Mouse (Mus musculus) forebrain, embryonic 13.5 days (tissue): ENCODE data around the gene Prkce. TPM values are rescaled to one million over a fixed set of nuclear protein-coding genes. Genes with fewer than 3 reads are reported as not detected.

Experiments
- ATAC-seq: fragments of 200-750 bp; cut with Nextera tagmentation; 2 replicates; pipeline ENCODE4 v1.8.0; 2017
- H3K27ac ChIP-seq: fragments of 300-500 bp; sonication (generic); 2 replicates; pipeline ENCODE4 v1.5.1; 2015; ENCODE audit warnings: inconsistent platforms, mild to moderate bottlenecking, moderate library complexity
- H3K27me3 ChIP-seq: fragments of 300-500 bp; sonication (generic); 2 replicates; pipeline ENCODE4 v1.6.1; 2015; ENCODE audit warnings: mild to moderate bottlenecking, inconsistent platforms
- H3K36me3 ChIP-seq: fragments of 300-500 bp; sonication (generic); 2 replicates; pipeline ENCODE4 v1.6.1; 2015; ENCODE audit warnings: mild to moderate bottlenecking, inconsistent platforms; ENCODE audit not compliant: poor library complexity, severe bottlenecking
- H3K4me1 ChIP-seq: fragments of 300-500 bp; sonication (generic); 2 replicates; pipeline ENCODE4 v1.6.1; 2015; ENCODE audit warnings: inconsistent platforms
- H3K4me2 ChIP-seq: fragments of 300-500 bp; sonication (generic); 2 replicates; pipeline ENCODE4 v1.6.1; 2015; ENCODE audit warnings: inconsistent platforms, mild to moderate bottlenecking, moderate library complexity
- H3K4me3 ChIP-seq: fragments of 300-500 bp; sonication (generic); 2 replicates; pipeline ENCODE4 v1.5.1; 2015; ENCODE audit warnings: mild to moderate bottlenecking, inconsistent platforms
- H3K9ac ChIP-seq: fragments of 300-500 bp; sonication (generic); 2 replicates; pipeline ENCODE4 v1.6.1; 2015; ENCODE audit warnings: mild to moderate bottlenecking, inconsistent platforms
- H3K9me3 ChIP-seq: fragments of 300-500 bp; sonication (generic); replicated peaks from 2 replicates; pipeline ENCODE4 v1.6.1; 2016; ENCODE audit warnings: inconsistent platforms
- WGBS: fragments of 180-500 bp; shearing (Covaris S2); methylation state at CpG from one replicate; pipeline ENCODE4 v1.1.7; 2015; 5-methylcytosine and 5-hydroxymethylcytosine counted together
- polyA plus RNA-seq: library from polyadenylated mRNA; unstranded; fragments of >200 nt; fragmentation: Nextera tagmentation; extraction: Ambion mirVana; gene quantifications from 2 replicates; pipeline ENCODE4 v1.2.1, GENCODE M21; 2015

The Prkce gene
- polyA plus RNA-seq, 1 experiment from 2014 or later: 10.9 TPM

DNA sequence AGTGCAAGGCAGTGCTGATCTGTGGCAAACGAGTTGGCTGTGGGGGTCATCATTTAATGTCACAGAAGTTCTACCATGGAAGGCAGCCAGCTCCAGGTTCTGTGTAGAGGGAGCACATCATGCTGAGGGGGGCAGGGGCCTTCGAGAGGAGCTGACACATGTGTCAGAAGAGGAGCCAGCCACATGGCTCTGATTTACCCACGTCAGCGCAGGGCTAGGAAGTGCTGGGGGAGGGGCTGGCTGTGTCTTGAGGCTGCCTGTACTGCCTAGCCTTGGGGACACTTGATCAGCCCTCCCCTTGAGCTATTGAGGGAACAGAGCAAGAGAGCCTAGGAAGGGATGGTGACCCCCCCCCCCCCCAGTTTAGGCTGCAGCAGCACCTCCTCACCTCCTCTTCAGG lies 103.7 kb downstream of the Prkce start:
- H3K4me3 ChIP-seq: no peak overlapping the region
- no peaks in the 10 kb centered on the region for H3K9me3 ChIP-seq
- H3K27ac ChIP-seq: no peak overlapping the region
- peaks cover 28% of the 10 kb centered on the region for H3K4me1 ChIP-seq
- WGBS: 43% methylated on average over 4 of the region's 4 CpGs
- no peak overlapping the region for H3K9ac ChIP-seq
- ATAC-seq: no peak
- no peak overlapping the region for H3K4me2 ChIP-seq
- no peaks in the 10 kb centered on the region for H3K27me3 ChIP-seq
- H3K36me3 ChIP-seq: no peaks in the 10 kb centered on the region

DNA sequence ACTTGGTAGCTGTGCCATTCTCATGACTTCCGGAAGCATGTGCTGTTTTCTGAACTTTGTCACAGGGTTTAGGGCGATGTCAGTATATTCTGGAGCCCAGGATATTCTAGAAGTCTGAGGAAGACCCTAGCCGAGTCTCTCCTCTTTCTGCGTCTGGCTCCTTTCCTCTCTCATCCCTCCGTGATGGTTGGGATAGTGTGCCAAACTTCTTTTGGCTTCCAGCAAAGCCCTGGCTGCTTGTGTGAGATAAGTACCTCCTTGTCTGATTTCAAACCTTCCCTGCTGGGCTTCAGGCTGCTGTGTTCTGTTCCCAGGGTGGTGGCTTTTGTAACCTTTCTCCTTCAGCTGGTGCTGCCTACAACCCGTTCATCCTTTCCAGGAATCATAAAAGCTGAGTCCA lies 105.4 kb downstream of the Prkce start:
- WGBS: 58% methylated on average over 6 of the region's 6 CpGs
- ATAC-seq: no peak; the same call in 1 of the 2 replicates
- Histone ChIP-seq H3K9ac (no peak overlapping the region), H3K27me3 (no peaks in the 10 kb centered on the region), H3K9me3 (no peaks in the 10 kb centered on the region), H3K4me1 (peaks cover 23% of the 10 kb centered on the region), H3K36me3 (no peaks in the 10 kb centered on the region), H3K27ac (no peak overlapping the region), H3K4me2 (no peak overlapping the region), H3K4me3 (no peak overlapping the region)

DNA sequence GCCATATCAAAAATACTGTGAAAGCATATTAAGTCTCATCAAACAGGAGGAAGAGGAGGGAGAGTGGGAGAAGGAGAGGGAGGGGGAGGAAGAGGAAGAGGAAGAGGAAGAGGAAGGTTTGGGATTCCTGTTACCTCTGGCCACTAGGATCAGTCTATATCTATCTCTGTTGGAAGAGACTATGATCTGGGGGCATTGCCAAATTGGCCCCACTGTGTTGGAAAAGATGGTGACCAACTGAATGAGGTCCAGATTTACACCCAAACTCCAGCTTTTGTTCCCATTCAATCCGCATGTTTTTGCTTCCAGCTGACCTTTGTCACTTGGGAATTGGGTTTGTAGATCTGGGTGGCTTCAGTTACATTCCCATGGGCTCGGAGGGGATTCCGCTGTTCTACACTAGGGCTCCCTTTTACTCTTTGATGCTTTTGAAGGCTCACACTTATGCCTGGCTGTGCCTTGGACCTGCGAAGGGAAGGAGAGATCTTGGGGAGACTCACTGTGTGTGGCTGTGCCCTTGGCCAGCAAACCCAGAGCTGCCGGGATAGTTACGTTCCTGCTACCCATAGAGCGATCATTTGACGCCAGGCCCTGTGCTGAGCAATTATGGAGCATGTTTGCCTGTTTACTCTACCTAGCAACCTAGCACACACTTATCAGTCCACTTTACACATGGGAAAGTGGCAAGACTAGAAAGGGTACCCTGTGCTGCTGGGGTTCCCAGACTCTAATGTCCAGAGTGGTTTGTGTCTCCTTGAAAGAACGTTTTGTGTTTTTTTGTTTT lies 106.2 kb downstream of the Prkce start:
- Histone ChIP-seq H3K27me3 (no peaks in the 10 kb centered on the region), H3K4me1 (peaks cover 23% of the 10 kb centered on the region), H3K4me3 (no peak overlapping the region), H3K9ac (no peak overlapping the region), H3K4me2 (no peak overlapping the region), H3K9me3 (no peaks in the 10 kb centered on the region), H3K36me3 (no peaks in the 10 kb centered on the region), H3K27ac (no peak overlapping the region)
- no peak for ATAC-seq
- 84% methylated on average over 9 of the region's 9 CpGs for WGBS

DNA sequence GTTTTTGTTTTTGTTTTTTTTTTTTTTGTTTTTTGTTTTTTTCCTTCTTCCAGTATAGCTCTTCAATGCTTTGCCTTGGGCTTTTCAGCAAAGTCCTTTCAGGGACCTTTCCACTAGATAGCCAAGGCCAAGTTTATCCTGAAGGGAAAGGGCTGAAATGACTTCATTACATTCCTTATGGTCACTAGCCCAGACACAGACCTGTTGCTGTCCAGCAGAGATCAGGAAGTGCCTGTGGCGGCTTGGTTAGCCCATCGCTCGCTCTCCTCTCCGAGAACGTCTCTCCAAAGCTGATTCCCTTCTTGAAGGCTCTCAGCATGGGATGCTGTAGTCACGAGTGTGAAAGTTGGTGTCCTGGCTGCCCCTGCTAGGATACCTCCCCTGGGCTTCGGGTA lies 106.8 kb downstream of the Prkce start:
- Histone ChIP-seq H3K4me2 (no peak overlapping the region), H3K36me3 (no peaks in the 10 kb centered on the region), H3K9me3 (no peaks in the 10 kb centered on the region), H3K27me3 (no peaks in the 10 kb centered on the region), H3K27ac (no peak overlapping the region), H3K9ac (no peak overlapping the region), H3K4me3 (no peak overlapping the region), H3K4me1 (peaks cover 23% of the 10 kb centered on the region)
- no peak for ATAC-seq
- WGBS: 81% methylated on average over 7 of the region's 7 CpGs

DNA sequence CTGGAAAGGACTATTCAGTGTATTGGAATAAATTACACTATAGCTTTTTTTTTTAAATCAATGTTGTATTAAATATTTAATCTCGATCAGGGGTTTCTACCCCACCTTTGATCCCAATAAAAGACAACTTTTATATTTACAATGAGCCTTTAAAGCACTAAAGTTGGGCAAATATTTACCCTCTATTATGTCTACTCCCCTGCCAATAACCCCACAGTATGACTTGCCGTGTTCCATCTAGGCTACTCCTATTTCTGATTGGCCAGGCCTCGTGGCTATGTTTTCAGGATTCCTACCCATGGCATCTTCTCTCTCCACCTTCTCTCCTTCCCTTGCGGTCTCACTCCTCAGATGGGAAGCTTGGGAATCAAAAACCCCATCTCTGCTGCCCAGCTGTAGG lies 108.8 kb downstream of the Prkce start:
- H3K4me2 ChIP-seq: no peak overlapping the region
- H3K4me1 ChIP-seq: peaks cover 23% of the 10 kb centered on the region
- H3K36me3 ChIP-seq: no peaks in the 10 kb centered on the region
- H3K27ac ChIP-seq: no peak overlapping the region
- H3K4me3 ChIP-seq: no peak overlapping the region
- no peaks in the 10 kb centered on the region for H3K9me3 ChIP-seq
- no peak for ATAC-seq
- no peaks in the 10 kb centered on the region for H3K27me3 ChIP-seq
- H3K9ac ChIP-seq: no peak overlapping the region
- WGBS: 92% methylated on average over 4 of the region's 4 CpGs

DNA sequence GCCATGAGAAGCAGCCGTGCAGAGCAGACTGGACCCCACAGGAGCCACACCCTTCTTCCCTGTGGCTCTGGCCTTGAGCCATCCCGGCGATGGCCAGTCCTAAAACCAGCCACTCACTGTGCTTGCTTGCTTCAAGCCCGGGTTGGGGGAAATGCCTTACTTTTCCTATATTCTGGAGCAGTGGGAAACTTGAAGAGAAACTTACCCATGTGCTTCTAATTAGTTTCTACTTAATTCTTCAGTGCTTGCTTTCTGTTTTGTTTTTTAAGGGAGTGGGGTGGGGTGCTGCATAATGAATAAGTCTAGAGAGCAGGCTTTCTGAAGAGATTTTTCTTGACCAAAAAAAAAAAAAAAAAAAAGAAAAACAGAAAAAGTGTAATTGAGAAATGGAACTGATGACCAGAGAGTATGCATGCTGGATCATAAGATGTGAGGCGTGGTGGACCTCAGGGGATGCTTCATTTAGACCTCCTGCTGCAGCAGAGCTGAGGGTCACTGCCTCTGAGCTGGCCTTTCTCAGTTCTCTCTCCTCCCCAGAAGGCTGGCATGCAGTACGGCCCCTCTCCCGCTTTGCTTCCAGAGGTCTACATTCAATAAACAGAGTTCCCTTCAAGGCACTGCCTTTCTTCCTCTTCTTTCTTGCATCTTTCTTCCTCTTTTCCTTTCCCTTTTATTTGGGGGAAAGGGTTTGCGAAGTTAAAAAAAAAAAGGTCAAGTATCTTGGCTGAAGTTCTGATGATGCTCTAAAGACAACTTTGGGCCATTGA lies 109.6 kb downstream of the Prkce start:
- ATAC-seq: no peak

DNA sequence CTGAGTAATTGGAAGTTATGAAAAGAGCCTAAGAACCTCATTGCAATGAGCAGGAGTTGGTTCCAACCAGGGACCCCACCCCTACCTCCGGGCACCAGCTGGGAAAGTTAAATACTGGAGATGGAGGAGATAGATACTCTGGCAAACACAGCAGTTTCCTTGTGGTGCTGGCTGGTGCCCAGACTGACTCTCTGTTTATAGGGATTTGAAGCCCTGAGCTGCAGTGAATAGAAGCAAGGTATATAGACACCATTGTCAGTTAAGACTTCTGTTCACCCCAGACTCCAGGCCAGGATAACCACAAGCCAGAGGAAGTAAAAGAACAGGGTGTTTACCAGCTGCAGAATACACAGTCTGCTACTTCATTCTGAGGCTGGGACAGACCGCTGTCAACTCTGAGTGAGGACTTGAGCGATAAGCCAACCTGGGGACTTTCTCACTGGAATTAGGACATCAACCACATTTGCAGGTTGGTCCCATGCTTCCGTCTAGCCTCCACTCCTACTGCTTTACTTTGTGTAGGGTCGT lies 110.5 kb downstream of the Prkce start:
- no peak overlapping the region for H3K9ac ChIP-seq
- no peaks in the 10 kb centered on the region for H3K9me3 ChIP-seq
- H3K27me3 ChIP-seq: no peaks in the 10 kb centered on the region
- no peak overlapping the region for H3K4me3 ChIP-seq
- no peaks in the 10 kb centered on the region for H3K36me3 ChIP-seq
- no peak overlapping the region for H3K27ac ChIP-seq
- WGBS: 89% methylated on average over 5 of the region's 5 CpGs
- H3K4me2 ChIP-seq: no peak overlapping the region
- ATAC-seq: no peak
- peaks cover 12% of the 10 kb centered on the region; the same call in 1 of the 2 replicates for H3K4me1 ChIP-seq

More for the DNA sequence above, 109.6 kb downstream of the Prkce start:
- no peaks in the 10 kb centered on the region for H3K27me3 ChIP-seq
- no peak overlapping the region for H3K9ac ChIP-seq
- H3K4me3 ChIP-seq: no peak overlapping the region
- 79% methylated on average over 8 of the region's 8 CpGs for WGBS
- H3K36me3 ChIP-seq: no peaks in the 10 kb centered on the region
- no peaks in the 10 kb centered on the region for H3K9me3 ChIP-seq
- no peak overlapping the region for H3K4me2 ChIP-seq
- no peak overlapping the region for H3K27ac ChIP-seq
- peaks cover 19% of the 10 kb centered on the region; the same call in 1 of the 2 replicates for H3K4me1 ChIP-seq

DNA sequence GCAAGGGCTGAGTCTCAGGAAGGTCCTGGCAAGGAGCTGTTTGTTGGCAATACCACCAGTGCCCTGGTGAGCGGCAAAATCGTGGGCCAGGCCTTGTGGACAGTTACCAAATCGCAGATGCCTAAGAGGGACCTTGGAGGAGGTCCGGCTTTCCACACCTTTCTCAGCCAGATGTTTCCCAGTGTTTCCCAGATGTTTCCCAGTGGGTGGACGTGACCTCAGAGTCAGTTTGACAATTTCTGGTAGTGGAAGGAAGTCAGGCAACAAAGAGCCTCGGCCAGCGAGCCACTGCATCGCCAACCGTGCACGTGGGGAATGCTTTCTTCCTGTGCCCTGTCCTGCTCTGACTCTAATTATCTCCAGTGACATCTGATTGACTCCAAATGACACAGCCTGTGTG lies 112.2 kb downstream of the Prkce start:
- Histone ChIP-seq H3K9ac (no peak overlapping the region), H3K27me3 (no peaks in the 10 kb centered on the region), H3K36me3 (no peaks in the 10 kb centered on the region), H3K4me3 (no peak overlapping the region), H3K27ac (no peak overlapping the region), H3K4me1 (peaks cover 7% of the 10 kb centered on the region; the same call in 1 of the 2 replicates), H3K4me2 (no peak overlapping the region), H3K9me3 (no peaks in the 10 kb centered on the region)
- WGBS: 70% methylated on average over 10 of the region's 10 CpGs
- ATAC-seq: no peak

DNA sequence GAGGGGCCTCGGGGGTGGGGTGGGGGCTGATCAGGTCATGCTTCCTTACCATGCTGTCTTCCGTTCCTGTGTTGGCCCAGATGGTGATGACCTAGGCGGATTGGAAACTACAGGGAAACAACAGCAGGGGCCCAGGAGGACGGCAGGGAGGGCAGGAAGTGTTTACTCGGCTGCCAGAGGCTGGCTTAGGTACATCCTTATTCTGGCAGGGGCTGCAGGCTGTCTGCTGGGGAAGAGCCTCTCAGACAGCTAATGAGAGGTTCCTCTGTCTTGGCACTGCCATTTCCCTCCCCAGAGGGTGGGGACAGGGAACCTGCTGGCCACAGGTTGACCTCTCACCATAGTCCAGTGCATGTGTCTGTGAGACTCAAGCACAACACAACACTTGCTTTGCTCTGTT lies 116.2 kb downstream of the Prkce start:
- no peaks in the 10 kb centered on the region for H3K36me3 ChIP-seq
- no peaks in the 10 kb centered on the region for H3K27me3 ChIP-seq
- H3K4me3 ChIP-seq: no peak overlapping the region
- H3K27ac ChIP-seq: no peak overlapping the region
- no peaks in the 10 kb centered on the region for H3K9me3 ChIP-seq
- no peak overlapping the region for H3K9ac ChIP-seq
- peaks cover 4% of the 10 kb centered on the region; the same call in 1 of the 2 replicates for H3K4me1 ChIP-seq
- H3K4me2 ChIP-seq: no peak overlapping the region
- 55% methylated on average over 5 of the region's 5 CpGs for WGBS
- ATAC-seq: no peak

DNA sequence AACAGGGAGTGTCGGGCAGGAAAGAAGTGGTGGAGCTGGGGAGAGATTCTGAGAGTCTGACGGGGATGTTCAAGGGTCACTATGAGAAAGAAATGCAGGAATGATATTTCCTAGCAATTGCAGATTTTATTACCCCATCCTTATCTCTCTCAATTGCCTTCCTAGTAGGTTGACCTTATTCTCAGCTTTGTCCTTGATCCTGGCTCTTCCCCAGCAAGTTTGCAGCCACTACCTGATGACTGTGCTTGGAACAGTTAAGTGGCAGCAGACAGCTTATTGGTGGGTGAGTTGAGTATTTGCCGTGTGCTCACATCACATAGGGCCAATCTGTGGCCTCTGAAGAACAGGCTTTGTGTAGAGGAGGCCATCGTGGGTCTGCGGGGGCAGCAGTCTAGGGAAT lies 117.5 kb downstream of the Prkce start:
- no peak overlapping the region for H3K4me2 ChIP-seq
- no peaks in the 10 kb centered on the region for H3K36me3 ChIP-seq
- H3K9ac ChIP-seq: no peak overlapping the region
- H3K27ac ChIP-seq: no peak overlapping the region
- 90% methylated on average over 5 of the region's 5 CpGs for WGBS
- H3K27me3 ChIP-seq: no peaks in the 10 kb centered on the region
- no peaks in the 10 kb centered on the region for H3K9me3 ChIP-seq
- no peak overlapping the region for H3K4me3 ChIP-seq
- ATAC-seq: no peak
- peaks cover 4% of the 10 kb centered on the region; the same call in 1 of the 2 replicates for H3K4me1 ChIP-seq

DNA sequence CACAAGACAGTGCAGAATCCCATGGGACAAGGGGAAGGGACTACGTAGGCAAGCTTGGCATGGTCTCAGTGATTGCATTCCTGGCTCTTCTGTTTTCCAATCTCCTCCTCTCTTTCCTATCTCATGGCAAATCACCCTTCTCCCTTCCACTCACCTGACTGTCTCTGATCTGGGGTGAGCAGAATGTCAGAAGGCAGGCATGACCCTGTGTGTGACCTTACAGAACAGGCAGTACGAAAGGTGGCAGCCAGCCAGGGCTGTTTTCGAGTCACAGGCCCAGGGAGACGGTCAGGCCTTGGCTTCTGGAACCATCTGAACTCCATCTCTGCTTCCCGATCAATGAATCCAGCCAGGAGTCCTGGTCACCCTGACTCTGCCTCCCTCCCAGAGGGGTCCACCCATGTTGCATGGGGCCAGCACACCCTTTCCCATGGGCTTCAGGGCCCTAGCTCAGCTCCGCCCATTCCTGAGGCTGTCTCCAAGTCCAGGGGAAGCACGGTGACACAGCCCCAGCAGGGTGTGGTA lies 119.2 kb downstream of the Prkce start:
- H3K4me2 ChIP-seq: no peak overlapping the region
- no peaks in the 10 kb centered on the region for H3K9me3 ChIP-seq
- H3K4me1 ChIP-seq: no peaks in the 10 kb centered on the region; the same call in 1 of the 2 replicates
- H3K4me3 ChIP-seq: no peak overlapping the region
- no peaks in the 10 kb centered on the region for H3K36me3 ChIP-seq
- ATAC-seq: no peak
- H3K27ac ChIP-seq: no peak overlapping the region
- no peak overlapping the region for H3K9ac ChIP-seq
- WGBS: 88% methylated on average over 7 of the region's 7 CpGs
- no peaks in the 10 kb centered on the region for H3K27me3 ChIP-seq

DNA sequence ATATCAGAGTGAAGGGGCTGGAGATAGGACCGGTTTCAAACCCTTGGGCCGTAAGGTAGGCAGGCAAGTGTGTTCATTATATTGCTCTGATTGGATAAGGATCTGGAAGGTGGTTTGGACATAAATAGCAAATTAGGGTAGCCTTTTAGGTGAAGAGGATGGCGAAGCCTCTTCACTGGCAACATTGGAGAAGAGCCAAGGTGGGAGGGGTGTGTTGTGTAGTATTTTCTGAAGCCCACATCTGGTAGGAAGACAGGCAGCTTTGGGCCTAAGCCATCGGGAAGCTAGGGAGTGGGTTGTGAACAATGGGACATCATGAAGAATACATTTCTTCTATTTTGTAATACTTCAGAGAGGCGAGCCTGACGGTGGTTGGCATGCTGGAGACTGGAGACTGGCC lies 125.1 kb downstream of the Prkce start:
- no peak overlapping the region for H3K4me2 ChIP-seq
- H3K9ac ChIP-seq: no peak overlapping the region
- H3K27ac ChIP-seq: no peak overlapping the region
- no peaks in the 10 kb centered on the region for H3K27me3 ChIP-seq
- H3K9me3 ChIP-seq: no peaks in the 10 kb centered on the region
- H3K4me3 ChIP-seq: no peak overlapping the region
- WGBS: 75% methylated on average over 6 of the region's 6 CpGs
- H3K4me1 ChIP-seq: no peaks in the 10 kb centered on the region
- ATAC-seq: no peak
- no peaks in the 10 kb centered on the region for H3K36me3 ChIP-seq
